Mouse (Mus musculus) hindbrain, embryonic 15.5 days (tissue): ENCODE data around the gene Phf14. TPM values are rescaled to one million over a fixed set of nuclear protein-coding genes. Genes with fewer than 3 reads are reported as not detected.

ENCODE experiments used
- ATAC-seq: fragments of 200-750 bp; cut with Nextera tagmentation; 2 replicates; pipeline ENCODE4 v1.8.0; 2017; ENCODE audit warnings: low read depth, moderate number of reproducible peaks, moderate TSS enrichment; ENCODE audit not compliant: low FRiP score
- H3K27ac ChIP-seq: fragments of 300-500 bp; sonication (generic); replicated peaks from 2 replicates; pipeline ENCODE4 v1.5.1; 2015; ENCODE audit warnings: mild to moderate bottlenecking, inconsistent platforms
- H3K27me3 ChIP-seq: fragments of 300-500 bp; sonication (generic); 2 replicates; pipeline ENCODE4 v1.6.1; 2015; ENCODE audit warnings: control low read depth, inconsistent platforms
- H3K36me3 ChIP-seq: fragments of 300-500 bp; sonication (generic); 2 replicates; pipeline ENCODE4 v1.6.1; 2015; ENCODE audit warnings: control low read depth, inconsistent platforms
- H3K4me1 ChIP-seq: fragments of 300-500 bp; sonication (generic); replicated peaks from 2 replicates; pipeline ENCODE4 v1.6.1; 2015; ENCODE audit warnings: control low read depth, inconsistent platforms
- H3K4me2 ChIP-seq: fragments of 300-500 bp; sonication (generic); 2 replicates; pipeline ENCODE4 v1.6.1; 2015; ENCODE audit warnings: moderate library complexity, mild to moderate bottlenecking, inconsistent platforms
- H3K4me3 ChIP-seq: fragments of 300-500 bp; sonication (generic); 2 replicates; pipeline ENCODE4 v1.5.1; 2015; ENCODE audit warnings: mild to moderate bottlenecking, inconsistent platforms
- H3K9ac ChIP-seq: fragments of 300-500 bp; sonication (generic); 2 replicates; pipeline ENCODE4 v1.6.1; 2015; ENCODE audit warnings: inconsistent platforms
- H3K9me3 ChIP-seq: fragments of 300-500 bp; sonication (generic); 2 replicates; pipeline ENCODE4 v1.6.1; 2016; ENCODE audit warnings: control low read depth, inconsistent platforms
- WGBS: fragments of 180-500 bp; shearing (Covaris S2); methylation state at CpG from one replicate; pipeline ENCODE4 v1.1.7; 2015; 5-methylcytosine and 5-hydroxymethylcytosine counted together
- polyA plus RNA-seq: library from polyadenylated mRNA; unstranded; fragments of >200 nt; fragmentation: Nextera tagmentation; extraction: Ambion mirVana; gene quantifications from 2 replicates; pipeline ENCODE4 v1.2.1, GENCODE M21; 2015

The Phf14 gene
- polyA plus RNA-seq, 1 experiment from 2014 or later: 82.0 TPM

DNA sequence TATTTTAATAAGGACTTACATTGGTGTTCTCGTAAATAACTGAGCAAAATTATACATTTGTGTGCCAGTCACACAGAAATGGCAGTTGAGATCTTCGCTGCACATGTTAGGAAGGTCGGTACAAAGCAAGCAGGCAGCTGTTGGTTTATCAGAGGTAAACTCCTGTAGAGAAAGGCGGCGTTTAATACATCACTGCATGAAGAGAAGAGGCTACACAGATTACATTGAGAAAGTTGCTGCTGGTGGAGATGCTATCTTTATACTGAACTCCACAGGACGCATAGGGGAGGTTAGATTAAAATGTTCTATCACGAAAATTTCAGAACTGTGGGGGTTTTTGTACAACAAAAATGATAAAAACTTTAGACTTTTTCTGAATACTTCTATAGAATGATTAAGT lies 52.6 kb downstream of the Phf14 start:
- WGBS: 89% methylated on average over 7 of the region's 7 CpGs
- Histone ChIP-seq H3K27me3 (no peaks in the 10 kb centered on the region), H3K9me3 (no peaks in the 10 kb centered on the region), H3K27ac (no peak overlapping the region), H3K4me2 (no peak overlapping the region), H3K4me1 (no peaks in the 10 kb centered on the region), H3K9ac (no peak overlapping the region), H3K36me3 (peaks cover 17% of the 10 kb centered on the region), H3K4me3 (no peak overlapping the region)
- no peak for ATAC-seq

DNA sequence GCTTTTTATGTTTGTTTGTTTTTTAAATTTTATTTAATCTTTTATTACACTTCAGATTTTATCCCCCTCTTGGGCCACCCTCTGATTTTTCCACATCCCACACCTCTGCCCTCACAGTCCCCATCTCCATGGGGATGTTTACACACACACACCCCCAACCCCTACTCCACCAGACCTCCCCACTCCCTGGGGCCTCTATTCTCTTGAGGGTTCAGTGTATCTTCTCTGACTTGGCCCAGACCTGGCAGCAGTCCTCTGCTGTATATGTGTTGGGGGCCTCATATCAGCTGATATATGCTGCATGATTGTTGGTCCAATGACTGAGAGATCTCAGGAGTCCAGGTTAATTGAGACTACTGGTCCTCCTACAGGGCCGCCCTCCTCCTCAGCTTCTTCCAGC lies 86.2 kb downstream of the Phf14 start:
- H3K4me3 ChIP-seq: no peak overlapping the region
- peaks cover 32% of the 10 kb centered on the region for H3K36me3 ChIP-seq
- no peak overlapping the region for H3K27ac ChIP-seq
- WGBS: 100% methylated on average over 1 of the region's 1 CpGs
- H3K27me3 ChIP-seq: no peaks in the 10 kb centered on the region
- H3K9me3 ChIP-seq: no peaks in the 10 kb centered on the region
- ATAC-seq: no peak
- H3K9ac ChIP-seq: no peak overlapping the region
- no peaks in the 10 kb centered on the region for H3K4me1 ChIP-seq
- H3K4me2 ChIP-seq: no peak overlapping the region

DNA sequence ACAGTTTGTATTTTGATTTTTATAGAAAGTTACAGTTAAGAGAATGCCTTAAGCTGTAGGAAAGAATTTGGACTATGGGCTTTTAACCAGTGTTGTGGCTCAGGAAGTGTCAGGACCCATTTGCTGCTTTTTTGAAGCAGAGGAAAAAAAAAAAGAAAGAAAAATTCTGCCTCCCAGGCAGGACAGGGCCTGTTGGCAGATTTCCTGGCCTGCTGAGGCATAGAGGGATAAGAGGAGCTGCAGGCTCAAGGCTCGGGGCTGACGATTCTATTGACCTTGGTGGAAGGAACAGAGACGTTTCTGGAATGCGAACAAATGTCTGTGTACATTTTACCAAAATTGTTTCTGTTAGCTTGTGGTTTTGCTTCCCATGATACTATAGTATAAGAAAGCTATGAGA lies 91.0 kb downstream of the Phf14 start:
- H3K27me3 ChIP-seq: no peaks in the 10 kb centered on the region
- H3K9me3 ChIP-seq: no peaks in the 10 kb centered on the region
- 91% methylated on average over 4 of the region's 4 CpGs for WGBS
- H3K4me2 ChIP-seq: no peak overlapping the region
- H3K27ac ChIP-seq: no peak overlapping the region
- H3K4me1 ChIP-seq: no peaks in the 10 kb centered on the region
- no peak for ATAC-seq
- H3K4me3 ChIP-seq: no peak overlapping the region
- no peak overlapping the region for H3K9ac ChIP-seq
- peaks cover 42% of the 10 kb centered on the region for H3K36me3 ChIP-seq

DNA sequence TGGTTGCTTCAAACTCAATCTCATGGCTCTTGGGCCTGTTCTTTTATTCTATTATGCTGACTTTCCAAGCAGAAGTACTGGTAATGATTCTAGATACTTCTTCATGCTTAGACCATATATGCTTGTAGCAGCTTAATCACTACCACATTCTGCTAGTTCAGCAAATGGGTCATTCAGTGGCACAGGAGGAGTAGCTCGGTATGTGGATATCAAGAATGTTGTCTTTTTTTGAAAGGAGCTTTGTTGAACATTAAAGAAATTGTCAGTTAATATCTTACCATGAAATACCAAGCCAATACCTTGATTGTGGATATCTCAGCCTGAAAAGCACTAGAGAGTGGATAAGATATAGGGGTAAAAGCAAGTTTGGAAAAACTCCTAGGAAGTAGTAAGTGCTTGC lies 91.9 kb downstream of the Phf14 start:
- 93% methylated on average over 1 of the region's 1 CpGs for WGBS
- no peaks in the 10 kb centered on the region for H3K9me3 ChIP-seq

DNA sequence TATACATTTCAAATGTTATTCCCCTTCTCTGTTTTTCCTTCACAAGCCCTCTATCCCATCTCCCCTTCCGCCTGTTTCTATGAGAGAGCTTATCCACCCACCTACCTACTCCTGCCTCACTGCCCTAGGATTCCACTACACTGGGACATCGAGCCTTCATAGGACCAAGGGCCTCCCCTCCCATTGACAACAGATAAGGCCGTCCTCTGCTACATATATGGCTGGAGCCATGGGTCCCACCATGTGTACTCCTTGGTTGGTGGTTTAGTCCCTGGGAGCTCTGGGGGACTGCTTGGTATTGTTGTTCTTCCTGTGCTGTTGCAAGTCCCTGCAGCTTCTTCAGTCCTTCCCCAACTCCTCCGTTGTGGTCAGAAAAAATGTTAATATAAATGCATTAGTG lies 97.8 kb downstream of the Phf14 start:
- Histone ChIP-seq H3K9me3 (no peaks in the 10 kb centered on the region), H3K36me3 (peaks cover 14% of the 10 kb centered on the region), H3K9ac (no peak overlapping the region), H3K27ac (no peak overlapping the region), H3K27me3 (no peaks in the 10 kb centered on the region), H3K4me3 (no peak overlapping the region), H3K4me1 (no peaks in the 10 kb centered on the region), H3K4me2 (no peak overlapping the region)
- WGBS: 93% methylated on average over 4 of the region's 4 CpGs
- ATAC-seq: no peak

More for the DNA sequence above, 91.9 kb downstream of the Phf14 start:
- no peak for ATAC-seq
- Histone ChIP-seq H3K27me3 (no peaks in the 10 kb centered on the region), H3K36me3 (peaks cover 37% of the 10 kb centered on the region), H3K4me1 (no peaks in the 10 kb centered on the region), H3K9ac (no peak overlapping the region), H3K4me2 (no peak overlapping the region), H3K4me3 (no peak overlapping the region), H3K27ac (no peak overlapping the region)

DNA sequence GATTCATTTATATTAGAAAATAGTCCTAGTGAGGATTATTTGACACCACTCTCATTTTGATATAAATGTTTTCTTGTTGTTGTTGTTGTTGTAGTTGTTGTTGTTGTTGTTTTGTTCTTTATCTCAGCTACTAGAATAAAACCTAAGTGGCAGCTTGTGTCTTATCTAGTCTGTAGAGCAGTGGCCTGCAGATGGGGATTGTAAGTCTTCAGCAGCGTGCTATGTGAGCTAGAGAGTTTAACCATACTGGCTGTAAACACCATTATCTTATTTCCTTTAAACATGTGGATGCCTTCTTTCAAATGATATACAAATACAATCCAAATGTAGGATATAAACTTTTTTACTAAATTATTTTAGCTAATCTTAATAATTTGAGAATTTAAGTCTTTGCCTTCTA lies 98.4 kb downstream of the Phf14 start:
- 92% methylated on average over 1 of the region's 1 CpGs for WGBS
- no peak overlapping the region for H3K27ac ChIP-seq
- no peaks in the 10 kb centered on the region for H3K9me3 ChIP-seq
- H3K4me2 ChIP-seq: no peak overlapping the region
- no peaks in the 10 kb centered on the region for H3K27me3 ChIP-seq
- ATAC-seq: no peak
- H3K9ac ChIP-seq: no peak overlapping the region
- H3K36me3 ChIP-seq: peaks cover 14% of the 10 kb centered on the region
- H3K4me1 ChIP-seq: no peaks in the 10 kb centered on the region
- H3K4me3 ChIP-seq: no peak overlapping the region

DNA sequence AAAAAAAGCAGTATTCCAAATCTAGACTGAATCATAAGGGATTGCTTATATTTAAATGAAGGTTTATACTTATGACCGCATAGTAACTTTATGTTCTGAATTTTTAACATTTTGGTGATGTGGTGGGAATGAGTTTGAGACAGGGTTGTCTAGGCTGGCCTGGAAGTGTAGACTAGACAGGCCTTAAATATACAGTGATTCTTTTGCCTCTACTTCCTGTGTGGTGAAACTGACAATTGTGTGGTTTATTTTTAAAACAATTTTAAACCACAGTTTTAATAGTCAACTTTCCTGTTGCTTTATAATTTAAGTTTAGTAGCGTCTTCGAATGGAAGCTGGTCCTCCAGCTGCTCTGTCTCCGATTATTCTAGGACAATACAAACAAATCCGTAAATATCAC lies 104.5 kb downstream of the Phf14 start:
- no peaks in the 10 kb centered on the region for H3K27me3 ChIP-seq
- WGBS: 94% methylated on average over 5 of the region's 5 CpGs
- H3K4me1 ChIP-seq: no peaks in the 10 kb centered on the region
- no peak overlapping the region for H3K9ac ChIP-seq
- H3K4me2 ChIP-seq: no peak overlapping the region
- H3K4me3 ChIP-seq: no peak overlapping the region
- H3K9me3 ChIP-seq: no peaks in the 10 kb centered on the region
- H3K27ac ChIP-seq: no peak overlapping the region
- ATAC-seq: no peak
- H3K36me3 ChIP-seq: peaks cover 6% of the 10 kb centered on the region

DNA sequence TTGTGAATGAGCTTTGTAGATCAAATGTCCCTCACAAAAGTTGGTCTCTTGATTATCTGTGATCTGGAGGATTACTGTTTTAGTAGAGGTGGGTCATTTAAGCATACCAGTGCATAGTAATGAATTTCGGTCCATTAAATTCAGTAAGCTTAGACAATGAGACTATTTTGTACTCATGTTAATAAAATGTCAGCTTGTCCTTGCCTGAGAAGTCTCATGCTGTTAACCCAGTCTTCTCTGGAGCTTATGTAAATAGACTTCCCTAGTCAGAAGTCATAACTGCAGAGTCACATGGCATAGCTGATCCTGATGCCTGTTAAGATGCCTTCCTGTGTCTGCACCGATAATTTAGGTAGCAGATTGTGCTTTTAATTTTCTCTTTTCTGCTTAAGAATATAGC lies 106.4 kb downstream of the Phf14 start:
- no peaks in the 10 kb centered on the region for H3K9me3 ChIP-seq
- H3K27ac ChIP-seq: no peak overlapping the region
- H3K9ac ChIP-seq: no peak overlapping the region
- no peaks in the 10 kb centered on the region for H3K36me3 ChIP-seq
- no peak overlapping the region for H3K4me3 ChIP-seq
- no peak for ATAC-seq
- no peak overlapping the region for H3K4me2 ChIP-seq
- WGBS: 22% methylated on average over 2 of the region's 2 CpGs
- H3K27me3 ChIP-seq: no peaks in the 10 kb centered on the region
- no peaks in the 10 kb centered on the region for H3K4me1 ChIP-seq

DNA sequence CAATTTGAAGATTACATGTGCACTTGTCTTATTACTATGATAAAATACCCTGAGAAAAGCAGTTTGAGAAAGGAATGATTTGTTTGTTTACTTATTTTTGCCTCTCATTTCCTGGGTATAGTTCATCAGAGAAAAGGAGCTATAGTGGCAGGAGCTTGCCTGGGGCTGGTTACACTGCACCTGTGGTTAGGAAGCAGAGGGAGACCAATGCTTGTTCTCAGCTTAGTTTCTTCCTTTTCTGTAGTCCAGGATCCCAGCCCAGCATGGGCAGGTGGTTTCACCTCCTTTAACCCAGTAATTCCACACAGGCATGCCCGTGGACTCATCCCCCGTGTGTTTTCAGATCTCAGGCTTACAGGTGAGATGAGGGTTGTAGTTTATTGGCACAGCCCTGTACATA lies 107.1 kb downstream of the Phf14 start:
- Histone ChIP-seq H3K4me2 (no peak overlapping the region), H3K27me3 (no peaks in the 10 kb centered on the region), H3K9me3 (no peaks in the 10 kb centered on the region), H3K27ac (no peak overlapping the region), H3K4me1 (no peaks in the 10 kb centered on the region), H3K36me3 (no peaks in the 10 kb centered on the region), H3K4me3 (no peak overlapping the region), H3K9ac (no peak overlapping the region)
- WGBS: 94% methylated on average over 2 of the region's 2 CpGs
- no peak for ATAC-seq

DNA sequence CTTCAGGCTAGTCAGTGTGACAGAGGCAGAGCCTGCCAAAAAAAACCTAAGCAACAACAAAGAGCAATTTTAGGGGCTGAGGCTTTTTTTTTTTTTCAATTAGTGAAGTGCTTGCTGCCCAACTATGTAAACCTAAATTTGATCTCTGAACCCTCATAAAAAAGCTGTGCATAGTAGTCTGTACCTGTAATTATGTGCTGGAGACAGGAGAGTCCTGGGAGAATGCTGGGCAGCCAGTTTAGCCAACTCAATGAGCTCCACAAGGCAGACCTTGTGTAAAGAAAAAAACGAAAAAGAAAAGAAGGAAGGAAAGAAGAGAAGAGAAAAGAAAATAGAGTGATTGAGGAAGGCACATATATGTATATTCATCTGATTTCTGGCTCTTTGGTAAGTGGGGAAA lies 112.1 kb downstream of the Phf14 start:
- Histone ChIP-seq H3K4me2 (no peak overlapping the region), H3K27me3 (no peaks in the 10 kb centered on the region), H3K36me3 (0 out of 2 replicates have a peak, but pooled peaks cover 9% of the 10 kb centered on the region), H3K4me1 (no peaks in the 10 kb centered on the region), H3K9me3 (no peaks in the 10 kb centered on the region), H3K4me3 (no peak overlapping the region), H3K27ac (no peak overlapping the region), H3K9ac (no peak overlapping the region)
- 81% methylated on average over 1 of the region's 1 CpGs for WGBS
- ATAC-seq: no peak

DNA sequence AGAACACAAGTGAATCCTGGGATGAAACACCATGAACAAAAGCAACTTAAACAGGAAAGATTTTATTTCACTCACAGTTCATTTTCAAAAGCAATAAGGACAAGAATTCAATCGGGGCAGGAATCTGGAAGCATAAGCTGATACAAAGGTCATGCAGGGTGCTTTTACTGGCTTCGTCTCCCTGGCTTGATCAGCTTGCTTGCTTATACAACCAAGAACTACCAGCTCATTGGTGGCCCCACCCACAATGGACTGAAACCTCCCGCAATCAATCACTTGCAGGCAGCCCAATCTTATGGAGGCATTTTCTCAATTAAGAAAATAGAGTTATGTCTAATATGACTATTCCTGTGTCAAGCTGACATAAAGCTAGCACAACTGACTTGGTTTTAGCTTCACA lies 112.5 kb downstream of the Phf14 start:
- Histone ChIP-seq H3K36me3 (0 out of 2 replicates have a peak, but pooled peaks cover 9% of the 10 kb centered on the region), H3K9me3 (no peaks in the 10 kb centered on the region), H3K4me3 (no peak overlapping the region), H3K9ac (no peak overlapping the region), H3K27ac (no peak overlapping the region), H3K4me2 (no peak overlapping the region), H3K4me1 (no peaks in the 10 kb centered on the region), H3K27me3 (no peaks in the 10 kb centered on the region)
- no peak for ATAC-seq
- 77% methylated on average over 3 of the region's 3 CpGs for WGBS

DNA sequence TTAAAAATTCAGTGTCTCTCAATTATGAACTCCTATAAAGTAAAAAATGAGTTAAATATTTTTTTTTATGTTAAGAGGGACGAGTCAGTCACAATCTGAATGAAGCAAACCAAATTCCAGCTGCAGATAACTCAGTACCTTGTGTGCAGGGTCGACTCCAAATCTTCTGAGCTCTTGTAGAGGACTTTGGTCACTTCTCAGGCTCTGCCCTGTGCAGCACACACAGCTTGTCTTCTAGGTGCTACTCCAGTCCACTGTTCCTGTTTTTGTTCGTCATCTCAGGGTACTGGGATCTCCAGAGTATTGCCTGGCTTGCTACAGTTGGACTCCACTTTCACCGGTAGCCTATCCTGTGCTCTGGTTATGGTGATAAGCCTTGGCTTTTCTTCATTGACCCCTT lies 113.1 kb downstream of the Phf14 start:
- Histone ChIP-seq H3K4me3 (no peak overlapping the region), H3K36me3 (0 out of 2 replicates have a peak, but pooled peaks cover 9% of the 10 kb centered on the region), H3K4me1 (no peaks in the 10 kb centered on the region), H3K9ac (no peak overlapping the region), H3K27me3 (no peaks in the 10 kb centered on the region), H3K4me2 (no peak overlapping the region), H3K27ac (no peak overlapping the region), H3K9me3 (no peaks in the 10 kb centered on the region)
- WGBS: 92% methylated on average over 4 of the region's 4 CpGs
- no peak for ATAC-seq

DNA sequence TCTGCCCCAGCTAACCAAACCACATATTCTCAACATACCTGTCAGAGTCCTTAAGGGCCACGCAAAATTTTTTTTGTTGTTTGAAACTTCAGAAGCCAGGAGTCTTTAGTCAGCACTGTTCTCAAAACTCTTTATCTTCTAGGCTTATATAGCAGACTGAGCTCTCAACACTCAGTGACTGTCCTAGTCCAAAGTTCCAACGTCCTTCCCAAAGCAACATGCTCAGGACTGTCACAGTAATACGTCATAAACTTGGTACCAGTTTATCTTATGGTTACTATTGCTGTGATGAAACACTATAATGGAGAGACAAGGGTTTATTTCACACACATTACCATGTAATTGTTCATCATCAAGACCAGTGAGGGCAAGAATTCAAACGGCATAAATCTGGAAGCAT lies 113.9 kb downstream of the Phf14 start:
- no peak overlapping the region for H3K4me2 ChIP-seq
- H3K27ac ChIP-seq: no peak overlapping the region
- H3K36me3 ChIP-seq: 0 out of 2 replicates have a peak, but pooled peaks cover 9% of the 10 kb centered on the region
- WGBS: 89% methylated on average over 4 of the region's 4 CpGs
- H3K4me3 ChIP-seq: no peak overlapping the region
- H3K27me3 ChIP-seq: no peaks in the 10 kb centered on the region
- no peak overlapping the region for H3K9ac ChIP-seq
- no peaks in the 10 kb centered on the region for H3K9me3 ChIP-seq
- no peak for ATAC-seq
- H3K4me1 ChIP-seq: no peaks in the 10 kb centered on the region
